In genomic region chr14:76953171-76953570, GRCm38 (mm10) we compare ENCODE assay signal across 18 mouse cellular contexts.
"Had no signal": no experiment of that assay in that cellular context is flagged by ENCODE, and none has a peak within 500 bp of the region (broad histone marks: within the 10 kb centered on the region; RNA-seq: fewer than 3 reads in every experiment).

No protein-coding gene starts in this region.

- H3K27ac ChIP-seq: midbrain, embryonic 10.5 days; midbrain, embryonic 12.5 days; neural tube, embryonic 13.5 days; neural tube, embryonic 15.5 days had no signal

- H3K4me2 ChIP-seq: lung, embryonic 14.5 days; midbrain, embryonic 12.5 days; neural tube, embryonic 13.5 days; neural tube, embryonic 15.5 days had no signal

- DNase-seq: lung, embryonic 14.5 days; lung, postnatal 10 days; lung, postnatal 4 days; midbrain, embryonic 14.5 days; retina, postnatal 1 day; right cerebral cortex, adult 18-20 months; right cerebral cortex, postnatal 25 days; right cerebral cortex, postnatal 4 days; spleen, adult 18-20 months; thymus, adult 18-20 months; thymus, postnatal 14 days; thymus, postnatal 4 days had no signal

- ATAC-seq: midbrain, embryonic 16.5 days had no signal

- H3K36me3 ChIP-seq: midbrain, embryonic 10.5 days; midbrain, embryonic 12.5 days; neural tube, embryonic 13.5 days; neural tube, embryonic 15.5 days had no signal

- H3K27me3 ChIP-seq: midbrain, embryonic 12.5 days; neural tube, embryonic 13.5 days; neural tube, embryonic 15.5 days had no signal

- H3K9me3 ChIP-seq: midbrain, embryonic 10.5 days; midbrain, embryonic 12.5 days; neural tube, embryonic 13.5 days; neural tube, embryonic 15.5 days had no signal

- H3K4me3 ChIP-seq: midbrain, embryonic 10.5 days; midbrain, embryonic 12.5 days; myocyte; neural tube, embryonic 13.5 days; neural tube, embryonic 15.5 days had no signal

- H3K9ac ChIP-seq: lung, embryonic 14.5 days; midbrain, embryonic 12.5 days; neural tube, embryonic 13.5 days; neural tube, embryonic 15.5 days had no signal
